Mouse (Mus musculus): ENCODE results near the gene Irf9. TPM values are rescaled to one million over a fixed set of nuclear protein-coding genes. Genes with fewer than 3 reads are reported as not detected.
A peak's percentile ranks its signal among the peaks of the same experiment; 100 is the strongest.

Irf9 gene
- polyA plus RNA-seq, 1 experiment from 2014 or later, result 9.8 TPM

- 87% methylated on average over 2 of the region's 2 CpGs for WGBS
- no peak for ATAC-seq (ENCODE audit: low FRiP score)
- H3K9ac ChIP-seq, result no peak overlapping the region
- H3K36me3 ChIP-seq (replicated peaks), result peaks cover 40% of the 10 kb centered on the region
- no peaks in the 10 kb centered on the region for H3K9me3 ChIP-seq
- H3K27ac ChIP-seq, result no peak overlapping the region
- H3K4me2 ChIP-seq, result no peak overlapping the region
- no peak overlapping the region for H3K4me3 ChIP-seq (replicated peaks)
- H3K27me3 ChIP-seq, result no peaks in the 10 kb centered on the region
- H3K4me1 ChIP-seq, result no peaks in the 10 kb centered on the region
Measured at GRCm38 (mm10) chr14:55570588-55570987, 32.8 kb upstream of the Irf9 start.

DNA sequence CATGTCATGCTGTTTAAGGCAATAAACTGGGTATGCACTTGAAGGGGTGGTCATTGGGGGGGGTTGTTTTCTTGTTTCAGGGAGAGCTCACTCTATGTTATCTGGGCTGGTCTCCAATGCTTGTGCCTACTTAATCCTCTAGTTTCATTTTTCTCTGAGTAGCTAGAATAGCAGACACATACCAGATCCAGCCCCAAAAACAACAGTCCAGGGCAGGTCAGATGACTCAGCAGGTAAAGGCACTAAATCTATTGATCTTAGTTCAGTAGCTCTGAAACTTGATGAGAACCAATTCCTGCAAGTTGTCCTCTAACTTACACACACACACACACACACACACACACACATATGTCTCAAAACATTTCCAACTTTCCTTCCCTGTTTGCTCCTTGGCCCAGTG lies 31.6 kb upstream of the Irf9 start:
- Histone ChIP-seq H3K27ac (no peak overlapping the region), H3K27me3 (no peaks in the 10 kb centered on the region)

GRCm38 (mm10) chr14:55575302-55575701 lies 28.1 kb upstream of the Irf9 start, which contains the start of gene Fitm1:
Gene Fitm1 (plus strand): TSS chr14:55575617.
- WGBS, result 78% methylated on average over 7 of the region's 8 CpGs
- ATAC-seq (ENCODE audit: low FRiP score), result no peak
- H3K27ac ChIP-seq, result no peak within 1 kb of the TSS
- H3K9ac ChIP-seq, result no peak within 1 kb of the TSS
- peaks cover 4% of the 10 kb centered on the region for H3K36me3 ChIP-seq (replicated peaks)
- peaks cover 12% of the 10 kb centered on the region for H3K4me1 ChIP-seq
- H3K27me3 ChIP-seq, result no peaks in the 10 kb centered on the region
- H3K4me2 ChIP-seq, result no peak within 1 kb of the TSS
- H3K9me3 ChIP-seq, result no peaks in the 10 kb centered on the region
- no peak within 1 kb of the TSS for H3K4me3 ChIP-seq (replicated peaks)

More for the DNA sequence above, 31.6 kb upstream of the Irf9 start:
- Histone ChIP-seq H3K4me1 (no peaks in the 10 kb centered on the region), H3K9me3 (no peaks in the 10 kb centered on the region), H3K4me2 (no peak overlapping the region), H3K9ac (no peak overlapping the region), H3K36me3 (replicated peaks) (peaks cover 28% of the 10 kb centered on the region), H3K4me3 (replicated peaks) (no peak overlapping the region)
- no peak for ATAC-seq (ENCODE audit: low FRiP score)

DNA sequence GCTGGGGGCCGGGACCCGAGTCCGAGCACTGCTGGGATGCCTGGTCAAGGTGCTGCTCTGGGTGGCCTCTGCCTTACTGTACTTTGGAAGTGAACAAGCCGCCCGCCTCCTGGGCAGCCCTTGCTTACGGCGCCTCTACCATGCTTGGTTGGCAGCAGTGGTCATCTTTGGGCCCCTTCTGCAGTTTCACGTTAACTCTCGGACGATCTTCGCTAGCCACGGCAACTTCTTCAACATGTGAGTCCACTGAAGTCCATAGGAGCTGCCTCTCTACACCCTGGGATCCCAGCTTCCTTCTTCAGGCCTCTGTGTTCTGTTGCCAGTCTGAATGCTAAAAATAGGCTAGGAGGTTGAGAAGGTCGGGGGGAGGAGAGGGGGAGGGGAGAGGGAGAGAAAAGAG lies 27.7 kb upstream of the Irf9 start:
- Histone ChIP-seq H3K4me1 (peaks cover 12% of the 10 kb centered on the region), H3K4me3 (replicated peaks) (no peak overlapping the region), H3K27me3 (no peaks in the 10 kb centered on the region), H3K9me3 (no peaks in the 10 kb centered on the region), H3K27ac (no peak overlapping the region), H3K9ac (no peak overlapping the region), H3K4me2 (no peak overlapping the region), H3K36me3 (replicated peaks) (peaks cover 8% of the 10 kb centered on the region)
- WGBS, result 82% methylated on average over 13 of the region's 13 CpGs
- no peak for ATAC-seq (ENCODE audit: low FRiP score)

DNA sequence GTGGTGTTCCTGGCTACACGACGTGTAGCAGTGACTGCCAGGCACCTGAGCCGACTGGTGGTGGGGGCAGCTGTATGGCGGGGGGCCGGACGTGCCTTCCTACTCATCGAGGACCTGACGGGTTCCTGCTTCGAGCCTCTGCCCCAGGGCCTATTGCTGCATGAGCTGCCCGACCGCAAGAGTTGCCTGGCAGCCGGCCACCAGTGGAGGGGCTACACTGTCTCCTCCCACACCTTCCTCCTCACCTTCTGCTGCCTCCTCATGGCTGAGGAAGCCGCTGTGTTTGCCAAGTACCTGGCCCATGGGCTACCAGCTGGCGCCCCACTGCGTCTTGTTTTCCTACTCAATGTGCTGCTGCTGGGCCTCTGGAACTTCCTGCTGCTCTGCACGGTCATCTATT lies 27.0 kb upstream of the Irf9 start:
- H3K27me3 ChIP-seq, result no peaks in the 10 kb centered on the region
- H3K4me1 ChIP-seq, result peaks cover 12% of the 10 kb centered on the region
- H3K36me3 ChIP-seq (replicated peaks), result peaks cover 13% of the 10 kb centered on the region
- 86% methylated on average over 16 of the region's 16 CpGs for WGBS
- no peak overlapping the region for H3K4me2 ChIP-seq
- ATAC-seq (ENCODE audit: low FRiP score), result no peak
- H3K4me3 ChIP-seq (replicated peaks), result no peak overlapping the region
- no peak overlapping the region for H3K27ac ChIP-seq
- no peak overlapping the region for H3K9ac ChIP-seq
- H3K9me3 ChIP-seq, result no peaks in the 10 kb centered on the region

DNA sequence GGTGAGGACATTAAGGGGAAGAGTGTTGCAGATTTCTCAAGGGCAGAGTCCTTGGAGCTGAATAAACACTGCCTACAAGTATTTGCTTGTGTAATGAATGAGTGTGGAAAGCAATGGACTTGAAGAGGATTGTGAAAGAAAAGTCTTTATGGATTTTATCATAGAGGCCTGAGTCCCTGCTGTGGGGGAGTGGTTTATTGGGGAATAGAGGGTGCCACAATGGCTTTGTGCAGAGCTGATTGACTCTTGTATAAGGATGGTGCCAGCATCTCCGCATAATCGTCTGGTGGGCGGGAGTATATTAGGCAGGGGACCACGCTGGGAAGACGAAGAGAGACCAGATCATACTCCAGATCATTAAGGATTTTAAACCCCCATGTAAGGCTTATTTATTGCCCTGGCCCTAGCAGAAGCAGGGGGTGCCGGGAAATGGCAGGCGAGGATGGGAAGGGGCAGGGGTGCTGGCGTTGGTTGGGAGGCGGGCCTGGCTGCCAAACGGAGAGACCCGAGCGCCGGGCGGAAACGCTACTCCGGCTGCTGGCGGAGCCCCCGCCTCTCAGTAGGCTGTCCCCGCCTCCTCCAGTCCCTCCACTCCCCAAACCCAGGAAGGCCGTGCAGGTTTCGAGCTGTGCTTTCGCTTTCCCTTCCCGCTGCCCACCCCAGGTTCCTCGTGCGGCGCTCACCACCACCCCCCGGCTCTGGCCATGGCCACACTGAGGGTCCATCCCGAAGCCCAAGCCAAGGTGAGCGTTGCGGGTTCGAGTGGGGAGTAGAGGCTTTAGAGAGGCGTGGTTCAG lies 25.3 kb upstream of the Irf9 start, which contains the start of gene Psme1:
Gene Psme1, plus strand, starts transcription at position 253 of the 797 bp plus-strand sequence.
- H3K4me1 ChIP-seq, result peaks cover 12% of the 10 kb centered on the region
- peak within 1 kb of the TSS; percentile 80 for H3K27ac ChIP-seq
- WGBS, result 3% methylated on average over 32 of the region's 32 CpGs
- peak within 1 kb of the TSS; percentile 88 for H3K4me2 ChIP-seq
- ATAC-seq (ENCODE audit: low FRiP score), result peak; percentile 94
- no peaks in the 10 kb centered on the region for H3K9me3 ChIP-seq
- no peaks in the 10 kb centered on the region for H3K27me3 ChIP-seq
- peaks cover 18% of the 10 kb centered on the region for H3K36me3 ChIP-seq (replicated peaks)
- H3K4me3 ChIP-seq (replicated peaks), result peak within 1 kb of the TSS; percentile 67
- peak within 1 kb of the TSS; percentile 86 for H3K9ac ChIP-seq

DNA sequence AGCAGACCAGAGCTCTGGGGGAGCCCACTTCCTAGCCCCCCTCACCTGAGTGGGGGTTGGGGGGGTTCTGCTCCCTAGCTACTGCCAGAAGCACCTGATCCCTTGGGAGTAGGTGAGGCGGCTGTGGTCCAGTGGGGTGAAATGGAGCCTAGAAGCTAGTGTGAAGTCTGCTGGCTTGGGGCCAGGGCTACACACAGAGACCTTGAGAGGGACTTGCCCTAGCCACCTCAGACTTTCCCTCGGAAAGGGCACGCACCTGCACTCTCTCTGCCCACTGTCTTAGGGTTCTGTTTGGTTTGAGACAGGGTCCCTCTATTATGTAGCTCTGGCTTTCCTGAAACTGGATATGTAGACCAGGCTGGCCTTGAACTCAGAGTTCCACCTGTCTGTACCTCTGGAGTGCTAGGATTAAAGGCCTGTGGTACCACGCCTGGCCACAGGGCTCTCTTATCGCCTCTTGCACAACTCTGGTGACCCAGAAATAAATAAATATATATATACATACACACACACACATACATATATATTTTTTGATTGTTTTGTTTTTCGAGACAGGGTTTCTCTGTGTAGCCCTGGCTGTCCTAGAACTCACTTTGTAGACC lies 24.6 kb upstream of the Irf9 start:
- Histone ChIP-seq H3K9ac (peak overlapping the region; percentile 86), H3K4me2 (peak overlapping the region; percentile 88), H3K4me3 (replicated peaks) (peak overlapping the region; percentile 67), H3K36me3 (replicated peaks) (peaks cover 18% of the 10 kb centered on the region), H3K27me3 (no peaks in the 10 kb centered on the region; the same call in 1 of the 2 replicates), H3K27ac (peak overlapping the region; percentile 80), H3K9me3 (no peaks in the 10 kb centered on the region), H3K4me1 (peaks cover 12% of the 10 kb centered on the region)
- WGBS, result 31% methylated on average over 6 of the region's 6 CpGs
- ATAC-seq (ENCODE audit: low FRiP score), result peak; percentile 63

DNA sequence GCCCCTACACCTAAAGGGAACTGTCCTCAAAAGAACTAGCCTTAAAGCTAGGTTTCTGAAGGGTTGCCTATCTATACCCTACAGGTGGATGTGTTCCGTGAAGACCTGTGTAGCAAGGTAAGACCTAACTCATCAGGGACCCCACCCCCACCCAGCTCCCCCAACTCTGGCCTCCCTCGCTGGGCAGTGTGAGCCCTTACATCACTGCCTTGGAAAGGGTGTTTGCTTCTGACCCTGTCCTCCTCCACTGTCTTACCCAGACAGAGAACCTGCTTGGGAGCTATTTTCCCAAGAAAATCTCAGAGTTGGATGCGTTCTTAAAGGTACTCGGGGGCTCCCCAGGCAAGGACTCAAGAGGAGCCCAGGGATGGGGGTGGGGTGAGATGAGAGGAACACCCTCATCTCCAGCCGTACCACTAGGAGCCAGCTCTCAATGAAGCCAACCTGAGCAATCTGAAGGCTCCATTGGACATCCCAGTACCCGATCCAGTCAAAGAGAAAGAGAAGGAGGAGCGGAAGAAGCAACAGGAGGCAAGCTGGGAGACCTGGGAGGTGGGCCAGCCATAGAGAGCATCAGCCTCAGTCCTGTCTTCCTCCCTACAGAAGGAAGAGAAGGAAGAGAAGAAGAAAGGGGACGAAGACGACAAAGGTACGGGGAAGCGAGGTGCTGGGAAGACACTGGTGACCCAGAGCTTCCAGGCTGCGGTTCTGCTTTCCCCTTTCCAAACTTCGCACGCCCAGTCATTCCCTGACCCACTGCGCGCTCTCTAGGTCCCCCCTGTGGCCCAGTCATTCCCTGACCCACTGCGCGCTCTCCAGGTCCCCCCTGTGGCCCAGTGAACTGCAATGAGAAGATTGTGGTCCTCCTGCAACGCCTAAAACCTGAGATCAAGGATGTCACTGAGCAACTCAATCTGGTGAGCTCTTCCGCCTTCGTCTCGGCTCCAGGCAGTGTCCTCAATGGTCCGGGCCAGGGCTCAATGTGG lies 23.6 kb upstream of the Irf9 start:
- Histone ChIP-seq H3K9me3 (no peaks in the 10 kb centered on the region), H3K4me2 (no peak overlapping the region), H3K4me3 (replicated peaks) (no peak overlapping the region), H3K4me1 (peaks cover 15% of the 10 kb centered on the region), H3K27me3 (peaks cover 9% of the 10 kb centered on the region; the same call in 1 of the 2 replicates), H3K27ac (no peak overlapping the region), H3K36me3 (replicated peaks) (peaks cover 18% of the 10 kb centered on the region), H3K9ac (no peak overlapping the region)
- no peak for ATAC-seq (ENCODE audit: low FRiP score)
- 83% methylated on average over 23 of the region's 23 CpGs for WGBS

GRCm38 (mm10) chr14:55580731-55581130 lies 22.6 kb upstream of the Irf9 start:
- Histone ChIP-seq H3K9me3 (no peaks in the 10 kb centered on the region), H3K27ac (no peak overlapping the region), H3K36me3 (replicated peaks) (peaks cover 18% of the 10 kb centered on the region), H3K27me3 (peaks cover 9% of the 10 kb centered on the region; the same call in 1 of the 2 replicates), H3K4me1 (peaks cover 22% of the 10 kb centered on the region), H3K4me3 (replicated peaks) (no peak overlapping the region), H3K9ac (no peak overlapping the region), H3K4me2 (no peak overlapping the region)
- no peak for ATAC-seq (ENCODE audit: low FRiP score)
- 93% methylated on average over 16 of the region's 16 CpGs for WGBS

DNA sequence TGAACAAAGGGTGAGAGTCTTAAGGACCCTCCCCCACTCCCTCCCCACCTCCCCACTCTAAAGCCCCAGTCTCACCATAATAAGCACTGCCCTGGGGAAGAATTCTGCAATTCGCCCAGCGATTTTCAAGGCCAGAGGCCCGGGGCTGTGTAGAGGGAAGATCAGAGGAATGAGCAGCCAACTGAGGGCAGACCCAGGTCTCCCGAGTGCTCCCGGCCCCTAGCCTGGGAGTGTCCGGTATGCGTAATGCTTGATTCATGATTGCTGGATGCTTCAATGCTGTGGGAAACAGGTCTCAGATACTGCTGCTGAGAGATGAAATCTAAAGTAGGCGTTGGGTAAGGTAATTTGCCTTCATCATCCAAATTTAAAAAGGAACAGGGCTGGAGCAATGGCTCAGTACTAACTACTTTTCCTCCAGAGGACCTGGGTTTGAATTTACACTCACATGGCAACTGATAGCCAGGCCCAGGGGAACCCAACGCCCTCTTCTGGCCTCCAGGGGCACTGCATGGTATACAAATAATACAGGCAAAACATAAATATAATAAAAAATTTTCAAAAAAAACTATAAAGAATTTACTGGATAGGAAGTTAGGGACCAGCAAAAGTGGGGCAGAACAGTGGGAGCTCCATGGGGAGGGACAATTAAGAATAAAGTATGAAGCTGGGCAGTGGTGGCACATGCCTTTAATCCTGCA lies 21.2 kb upstream of the Irf9 start:
- ATAC-seq (ENCODE audit: low FRiP score), result no peak
- Histone ChIP-seq H3K36me3 (replicated peaks) (peaks cover 18% of the 10 kb centered on the region), H3K4me1 (peaks cover 22% of the 10 kb centered on the region), H3K27me3 (peaks cover 9% of the 10 kb centered on the region; the same call in 1 of the 2 replicates), H3K9ac (no peak overlapping the region), H3K9me3 (no peaks in the 10 kb centered on the region), H3K27ac (no peak overlapping the region), H3K4me2 (no peak overlapping the region), H3K4me3 (replicated peaks) (no peak overlapping the region)
- WGBS, result 84% methylated on average over 9 of the region's 9 CpGs

DNA sequence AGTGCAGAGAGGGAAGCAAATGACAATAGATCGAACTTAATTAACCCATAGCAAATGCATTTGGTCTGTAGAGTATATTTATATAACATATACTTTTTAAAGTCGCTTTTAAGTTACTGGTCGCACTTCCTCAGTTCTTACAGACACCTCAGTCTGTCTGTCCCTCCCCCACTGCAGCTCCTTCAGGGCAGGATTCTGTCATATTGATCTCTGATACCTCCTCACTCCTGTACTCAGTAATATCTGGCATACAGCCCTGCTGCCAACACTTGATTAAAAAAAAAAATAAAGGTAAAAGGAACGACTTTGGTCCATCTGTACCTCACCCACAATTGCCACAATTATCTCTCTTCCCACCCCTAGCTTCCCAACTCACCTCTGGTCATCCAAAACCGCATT lies 19.1 kb upstream of the Irf9 start:
- no peaks in the 10 kb centered on the region for H3K9me3 ChIP-seq
- 41% methylated on average over 5 of the region's 5 CpGs for WGBS
- H3K4me1 ChIP-seq, result peaks cover 11% of the 10 kb centered on the region
- H3K27ac ChIP-seq, result no peak overlapping the region
- H3K27me3 ChIP-seq, result peaks cover 9% of the 10 kb centered on the region; the same call in 1 of the 2 replicates
- peaks cover 24% of the 10 kb centered on the region for H3K36me3 ChIP-seq (replicated peaks)
- peak overlapping the region; percentile 41 for H3K4me3 ChIP-seq (replicated peaks)
- peak overlapping the region; percentile 58 for H3K9ac ChIP-seq
- H3K4me2 ChIP-seq, result peak overlapping the region; percentile 68
- ATAC-seq (ENCODE audit: low FRiP score), result no peak

Data from forebrain, embryonic 12.5 days (tissue).